ENCODE assay signal across 8 mouse cellular contexts in the genomic region with DNA sequence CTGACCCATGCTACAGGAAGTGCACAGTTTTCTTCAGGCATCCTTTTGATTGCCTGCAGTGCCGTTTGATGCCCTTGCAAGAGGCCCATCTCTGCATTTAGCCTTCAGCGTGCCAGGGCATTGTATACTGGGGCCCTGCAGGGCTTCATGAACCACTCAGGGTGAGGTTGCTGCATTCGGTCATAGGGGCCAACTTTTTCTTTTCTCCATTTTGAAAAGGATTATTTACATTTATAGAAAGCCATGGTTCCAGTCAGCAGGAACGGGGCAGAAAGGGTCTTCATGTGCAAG. TPM values are rescaled to one million over a fixed set of nuclear protein-coding genes. Genes with fewer than 3 reads are reported as not detected.
DNase-seq lines count a peak whose midpoint lies in the region; ATAC-seq and TF ChIP-seq lines count a peak whose summit lies in the region.

No protein-coding gene starts in this region.

- peaks cover 12% of the 10 kb centered on the region for H3K4me1 ChIP-seq in thymus, adult 2 months (replicated peaks; ENCODE audit: control insufficient read depth, insufficient read depth, low read length)
- peaks cover 11% of the 10 kb centered on the region; the same call in 1 of the 2 replicates for H3K4me1 ChIP-seq in forebrain, embryonic 14.5 days (ENCODE audit: control insufficient read depth, insufficient read depth, low read length)
- H3K4me1 ChIP-seq in limb, embryonic 15.5 days, result peaks cover 30% of the 10 kb centered on the region
- H3K4me1 ChIP-seq in stomach, embryonic 15.5 days, result peaks cover 20% of the 10 kb centered on the region; the same call in 1 of the 2 replicates

- peak overlapping the region; percentile 84 for H3K9ac ChIP-seq in forebrain, embryonic 14.5 days (ENCODE audit: low read length)
- H3K9ac ChIP-seq in limb, embryonic 15.5 days, result no peak overlapping the region
- H3K9ac ChIP-seq in stomach, embryonic 15.5 days, result no peak overlapping the region

- no peak for TF ChIP-seq CTCF in thymus, adult 2 months (IDR thresholded peaks at IDR 0.05; ENCODE audit: borderline replicate concordance, control insufficient read depth, extremely low read depth, insufficient read depth, low read length, poor library complexity)

- TF ChIP-seq POLR2A in thymus, adult 2 months (IDR thresholded peaks at IDR 0.05; ENCODE audit: control insufficient read depth, extremely low read depth, insufficient read depth, low read length, poor library complexity), result no peak

- WGBS in thymus, adult 2 months, result 39% methylated on average over 4 of the region's 4 CpGs
- WGBS in forebrain, embryonic 14.5 days, result 3% methylated on average over 4 of the region's 4 CpGs
- WGBS in limb, embryonic 15.5 days, result 12% methylated on average over 4 of the region's 4 CpGs
- 14% methylated on average over 4 of the region's 4 CpGs for WGBS in stomach, embryonic 15.5 days

- no peak for ATAC-seq in forebrain, embryonic 14.5 days
- no peak for ATAC-seq in limb, embryonic 15.5 days (ENCODE audit: insufficient number of reproducible peaks, low FRiP score, low TSS enrichment, low read depth)
- ATAC-seq in stomach, embryonic 15.5 days (ENCODE audit: insufficient read depth, low FRiP score, low read depth), result no peak

- no peaks in the 10 kb centered on the region for H3K27me3 ChIP-seq in thymus, adult 2 months (ENCODE audit: control insufficient read depth, insufficient read depth, low read length)
- H3K27me3 ChIP-seq in forebrain, embryonic 14.5 days (replicated peaks; ENCODE audit: control insufficient read depth, insufficient read depth, low read length), result no peaks in the 10 kb centered on the region
- H3K27me3 ChIP-seq in limb, embryonic 15.5 days, result no peaks in the 10 kb centered on the region
- H3K27me3 ChIP-seq in stomach, embryonic 15.5 days (replicated peaks), result no peaks in the 10 kb centered on the region

- DNase-seq in thymus, adult 2 months, result no peak
- no peak for DNase-seq in thymus, postnatal 36 days
- no peak for DNase-seq in forebrain, embryonic 14.5 days (ENCODE audit: low spot score)
- no peak for DNase-seq in frontal cortex, postnatal 14 days (ENCODE audit: low spot score in 2 of 2)
- DNase-seq in frontal cortex, postnatal 25 days (ENCODE audit: low spot score in 2 of 2), result no peak
- DNase-seq in spleen, postnatal 36 days (ENCODE audit: low spot score in 2 of 2), result no peak

- H3K4me2 ChIP-seq in forebrain, embryonic 14.5 days (ENCODE audit: low read length), result peak overlapping the region; percentile 74
- peak overlapping the region; percentile 82 for H3K4me2 ChIP-seq in limb, embryonic 15.5 days
- peak overlapping the region; percentile 87 for H3K4me2 ChIP-seq in stomach, embryonic 15.5 days

- no peaks in the 10 kb centered on the region for H3K36me3 ChIP-seq in thymus, adult 2 months (ENCODE audit: control insufficient read depth, insufficient read depth, low read length)
- H3K36me3 ChIP-seq in forebrain, embryonic 14.5 days (ENCODE audit: control insufficient read depth, insufficient read depth, low read length), result no peaks in the 10 kb centered on the region
- 0 out of 2 replicates have a peak, but pooled peaks cover under 1% of the 10 kb centered on the region for H3K36me3 ChIP-seq in limb, embryonic 15.5 days
- H3K36me3 ChIP-seq in stomach, embryonic 15.5 days, result no peaks in the 10 kb centered on the region

- peak overlapping the region; percentile 71 for H3K27ac ChIP-seq in thymus, adult 2 months (ENCODE audit: control insufficient read depth, insufficient read depth, low read length)
- no peak overlapping the region for H3K27ac ChIP-seq in forebrain, embryonic 14.5 days (ENCODE audit: low read depth, low read length)
- H3K27ac ChIP-seq in limb, embryonic 15.5 days, result peak overlapping the region; percentile 93
- peak overlapping the region; percentile 93 for H3K27ac ChIP-seq in stomach, embryonic 15.5 days

- peak overlapping the region; percentile 25 for H3K4me3 ChIP-seq in thymus, adult 2 months (ENCODE audit: control insufficient read depth, insufficient read depth, low read length)
- H3K4me3 ChIP-seq in forebrain, embryonic 14.5 days (ENCODE audit: low read depth, low read length), result peak overlapping the region; percentile 90
- peak overlapping the region; percentile 98 for H3K4me3 ChIP-seq in limb, embryonic 15.5 days
- H3K4me3 ChIP-seq in stomach, embryonic 15.5 days (replicated peaks), result peak overlapping the region; percentile 93

- H3K9me3 ChIP-seq in forebrain, embryonic 14.5 days (replicated peaks; ENCODE audit: control insufficient read depth, low read length), result no peaks in the 10 kb centered on the region
- no peaks in the 10 kb centered on the region for H3K9me3 ChIP-seq in limb, embryonic 15.5 days
- no peaks in the 10 kb centered on the region for H3K9me3 ChIP-seq in stomach, embryonic 15.5 days

RNA-seq across cellular contexts. Expression of gene Mtap, which starts 1.4 kb away (rescaled TPM):
- polyA plus RNA-seq in thymus, adult 2 months (2012; rRNA removed), result 6.7 and 7.0 TPM in 2 replicates
- 31.7 and 34.3 TPM in 2 replicates for polyA plus RNA-seq in forebrain, embryonic 14.5 days (2014; fragmentation: Nextera tagmentation; extraction: Ambion mirVana)
- 64.4 and 68.1 TPM in 2 replicates for polyA plus RNA-seq in limb, embryonic 15.5 days (2015; fragmentation: Nextera tagmentation; extraction: Ambion mirVana)
- polyA plus RNA-seq in stomach, embryonic 15.5 days (2015; fragmentation: Nextera tagmentation; extraction: Ambion mirVana), result 61.0 and 62.5 TPM in 2 replicates

Comparison
In these comparisons a context has a peak if more than half of its experiments do, and no peak if none do; other contexts are left out.
1. H3K4me3 ChIP-seq: peak in every context shown above with its lines; median percentile 98 in limb, embryonic 15.5 days; 93 in stomach, embryonic 15.5 days; 90 in forebrain, embryonic 14.5 days; 25 in thymus, adult 2 months.